Mouse (Mus musculus): ENCODE data around the gene Dnajb3.

Dnajb3 gene

GRCm38 (mm10) chr1:88205294-88205922 is at the start of gene Dnajb3:
Gene Dnajb3, minus strand, starts transcription at chr1:88205782.
- DNase-seq = peak; percentile 92 to 94

- DNase-seq = peak; percentile 89 to 93
Measured at GRCm38 (mm10) chr1:88254793-88255465, 49.3 kb upstream of the Dnajb3 start.

- no peak for DNase-seq
Measured at GRCm38 (mm10) chr1:88253540-88253939, 48.0 kb upstream of the Dnajb3 start.

- no peak for DNase-seq
Measured at GRCm38 (mm10) chr1:88253106-88253505, 47.5 kb upstream of the Dnajb3 start.

- no peak for DNase-seq
Measured at GRCm38 (mm10) chr1:88250023-88250422, 44.4 kb upstream of the Dnajb3 start.

- DNase-seq = no peak
Measured at GRCm38 (mm10) chr1:88249596-88249995, 44.0 kb upstream of the Dnajb3 start.

- peak; percentile 53 to 54 for DNase-seq
Measured at GRCm38 (mm10) chr1:88248658-88249057, 43.1 kb upstream of the Dnajb3 start.

- DNase-seq = no peak
Measured at GRCm38 (mm10) chr1:88247660-88248059, 42.1 kb upstream of the Dnajb3 start.

- no peak for DNase-seq
Measured at GRCm38 (mm10) chr1:88246386-88246785, 40.8 kb upstream of the Dnajb3 start.

GRCm38 (mm10) chr1:88245881-88246280 is 40.3 kb upstream of the Dnajb3 start:
- no peak for DNase-seq

- DNase-seq = no peak
Measured at GRCm38 (mm10) chr1:88243861-88244260, 38.3 kb upstream of the Dnajb3 start.

- no peak for DNase-seq
Measured at GRCm38 (mm10) chr1:88240579-88240978, 35.0 kb upstream of the Dnajb3 start.

GRCm38 (mm10) chr1:88240072-88240471 is 34.5 kb upstream of the Dnajb3 start:
- DNase-seq = peak in 1 of 2 experiments; percentile 32

- DNase-seq = no peak
Measured at GRCm38 (mm10) chr1:88238771-88239170, 33.2 kb upstream of the Dnajb3 start.

- DNase-seq = no peak
Measured at GRCm38 (mm10) chr1:88237311-88237710, 31.7 kb upstream of the Dnajb3 start.

- DNase-seq = no peak
Measured at GRCm38 (mm10) chr1:88235894-88236415, 30.4 kb upstream of the Dnajb3 start.

- DNase-seq = no peak
Measured at GRCm38 (mm10) chr1:88235046-88235893, 29.7 kb upstream of the Dnajb3 start.

GRCm38 (mm10) chr1:88234646-88235045 is 29.1 kb upstream of the Dnajb3 start:
- DNase-seq = no peak

GRCm38 (mm10) chr1:88234248-88234610 is 28.6 kb upstream of the Dnajb3 start:
- DNase-seq = no peak

- DNase-seq = no peak
Measured at GRCm38 (mm10) chr1:88233421-88234247, 28.1 kb upstream of the Dnajb3 start.

GRCm38 (mm10) chr1:88232664-88233380 is 27.2 kb upstream of the Dnajb3 start:
- no peak for DNase-seq

Data from cerebellum, postnatal 10 days (tissue).